Mouse (Mus musculus): ENCODE measurements at regions not wholly inside any gene's neighbourhood (a gene's known extent, or its start where the extent isn't known, plus 50 kb on each side); places are given as distances from the start of the nearest gene placed in this dataset.

DNA sequence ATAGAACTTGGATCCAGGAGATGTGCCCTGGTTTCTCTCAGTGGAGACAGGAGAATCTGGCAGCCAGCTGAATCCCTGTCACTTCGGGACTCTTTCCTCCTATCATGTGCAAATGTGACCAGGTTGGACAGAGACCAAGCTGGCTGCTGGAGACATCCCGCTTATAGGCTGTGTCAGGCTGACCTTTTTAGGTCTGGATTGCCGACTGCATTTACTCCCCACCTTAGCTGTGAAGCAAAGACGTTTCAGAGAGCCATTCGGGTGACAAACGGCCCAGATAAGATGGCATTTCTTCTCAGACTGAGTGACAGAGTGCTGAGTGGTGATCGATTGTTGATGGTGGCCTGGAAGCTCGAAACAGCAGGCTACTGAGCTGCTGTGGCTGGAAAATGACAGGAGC, 128.6 kb downstream of the Ifng start:
- H3K4me2 ChIP-seq, result no peak overlapping the region
- H3K9me3 ChIP-seq, result no peaks in the 10 kb centered on the region
- ATAC-seq (ENCODE audit: insufficient number of reproducible peaks, insufficient read depth, low FRiP score, low TSS enrichment, low read depth), result no peak
- WGBS, result 68% methylated on average over 8 of the region's 8 CpGs
- H3K27ac ChIP-seq, result no peak overlapping the region
- H3K27me3 ChIP-seq, result no peaks in the 10 kb centered on the region; the same call in 1 of the 2 replicates
- no peaks in the 10 kb centered on the region for H3K36me3 ChIP-seq
- peaks cover 6% of the 10 kb centered on the region for H3K4me1 ChIP-seq
- no peak overlapping the region for H3K9ac ChIP-seq
- H3K4me3 ChIP-seq, result no peak overlapping the region

DNA sequence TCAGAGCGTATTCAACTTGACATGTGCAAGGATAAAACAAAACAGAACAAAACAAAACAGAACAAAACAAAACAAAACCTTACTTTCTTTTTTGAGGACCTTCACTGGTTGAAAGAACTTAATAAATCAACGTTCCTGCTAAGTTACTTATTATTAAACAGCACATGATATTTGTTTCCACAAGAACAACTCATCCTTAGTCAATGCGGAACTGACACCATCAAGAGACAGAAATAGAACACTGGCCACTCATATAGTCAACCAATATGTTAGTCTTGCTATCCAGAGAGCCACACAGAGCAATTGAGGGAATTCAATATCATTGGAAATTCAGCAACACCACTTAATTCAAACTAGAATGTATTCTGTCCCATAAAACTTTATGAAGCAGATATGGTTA, 132.4 kb downstream of the Ifng start:
- Histone ChIP-seq H3K4me1 (no peaks in the 10 kb centered on the region), H3K27ac (no peak overlapping the region), H3K36me3 (no peaks in the 10 kb centered on the region), H3K4me3 (no peak overlapping the region), H3K4me2 (no peak overlapping the region), H3K9me3 (no peaks in the 10 kb centered on the region), H3K9ac (no peak overlapping the region), H3K27me3 (no peaks in the 10 kb centered on the region; the same call in 1 of the 2 replicates)
- 79% methylated on average over 3 of the region's 3 CpGs for WGBS
- ATAC-seq (ENCODE audit: insufficient number of reproducible peaks, insufficient read depth, low FRiP score, low TSS enrichment, low read depth), result no peak

DNA sequence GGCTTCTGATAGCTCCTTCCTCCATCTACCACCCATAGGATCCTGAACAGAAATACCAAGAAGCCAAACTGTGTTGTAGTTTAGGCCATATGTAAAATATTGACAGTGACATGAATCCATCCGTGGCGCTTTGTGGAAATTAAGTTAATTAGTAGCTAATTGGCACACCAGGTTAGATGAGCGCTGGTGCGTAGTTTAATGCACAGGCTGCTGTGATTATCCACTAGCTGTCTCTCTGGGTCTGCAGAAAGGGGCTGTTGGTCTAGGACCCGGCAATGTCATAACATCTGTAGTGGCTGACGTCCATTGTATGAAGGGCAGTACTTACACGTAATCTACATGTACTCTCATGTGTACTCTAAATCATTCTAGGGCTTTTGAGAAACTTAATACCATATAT, 134.7 kb downstream of the Ifng start:
- H3K27me3 ChIP-seq, result no peaks in the 10 kb centered on the region
- peaks cover 4% of the 10 kb centered on the region for H3K9me3 ChIP-seq
- no peak overlapping the region for H3K27ac ChIP-seq
- 76% methylated on average over 7 of the region's 7 CpGs for WGBS
- H3K9ac ChIP-seq, result no peak overlapping the region
- no peak overlapping the region for H3K4me3 ChIP-seq
- no peaks in the 10 kb centered on the region for H3K36me3 ChIP-seq
- ATAC-seq (ENCODE audit: insufficient number of reproducible peaks, insufficient read depth, low FRiP score, low TSS enrichment, low read depth), result no peak
- no peaks in the 10 kb centered on the region for H3K4me1 ChIP-seq
- H3K4me2 ChIP-seq, result no peak overlapping the region

DNA sequence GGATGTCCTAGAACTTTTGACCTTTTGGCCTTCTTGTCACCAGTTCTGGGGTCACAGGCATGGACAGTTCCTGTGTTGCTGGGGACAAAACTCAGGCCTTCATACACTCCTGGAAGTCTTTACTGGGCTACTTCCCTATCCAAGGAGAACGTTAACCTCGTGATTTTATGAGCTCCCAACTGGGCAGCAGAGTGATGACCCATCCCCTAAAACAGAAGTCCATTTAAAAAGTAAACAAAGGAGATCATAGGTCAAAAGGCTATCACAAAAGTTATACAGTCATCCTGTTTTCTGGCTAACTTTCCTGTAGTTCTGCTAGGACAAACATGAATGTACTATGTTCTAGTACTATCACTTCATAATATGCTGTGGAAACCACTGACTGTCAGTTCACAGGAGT, 140.5 kb downstream of the Ifng start:
- H3K4me3 ChIP-seq, result no peak overlapping the region
- no peak overlapping the region for H3K27ac ChIP-seq
- H3K27me3 ChIP-seq, result no peaks in the 10 kb centered on the region
- no peak overlapping the region for H3K4me2 ChIP-seq
- H3K4me1 ChIP-seq, result no peaks in the 10 kb centered on the region
- H3K9me3 ChIP-seq, result peaks cover 4% of the 10 kb centered on the region
- ATAC-seq (ENCODE audit: insufficient number of reproducible peaks, insufficient read depth, low FRiP score, low TSS enrichment, low read depth), result no peak
- 74% methylated on average over 2 of the region's 2 CpGs for WGBS
- H3K36me3 ChIP-seq, result no peaks in the 10 kb centered on the region
- H3K9ac ChIP-seq, result no peak overlapping the region

DNA sequence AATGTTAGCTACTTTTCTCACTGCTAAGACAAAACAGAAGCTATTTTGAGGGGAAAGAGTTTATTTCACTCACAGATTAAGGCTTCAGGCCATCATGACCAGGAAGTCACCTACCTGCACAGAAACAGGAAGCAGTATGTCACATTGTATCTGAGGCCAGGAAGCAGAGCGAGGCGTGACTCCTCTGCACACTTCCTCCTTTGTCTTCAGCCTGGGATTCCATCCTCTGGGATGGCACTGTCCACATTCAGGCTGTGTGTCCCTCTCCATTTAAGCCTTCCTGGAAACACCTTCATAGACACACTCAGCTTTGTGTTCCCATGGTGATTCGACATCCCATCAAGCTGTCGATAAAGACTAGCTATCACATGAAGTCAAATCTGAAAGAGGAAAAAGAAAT, 145.0 kb downstream of the Ifng start:
- 85% methylated on average over 4 of the region's 4 CpGs for WGBS
- Histone ChIP-seq H3K36me3 (no peaks in the 10 kb centered on the region), H3K4me3 (no peak overlapping the region), H3K9ac (no peak overlapping the region), H3K27ac (no peak overlapping the region), H3K4me1 (no peaks in the 10 kb centered on the region), H3K27me3 (no peaks in the 10 kb centered on the region), H3K9me3 (no peaks in the 10 kb centered on the region), H3K4me2 (no peak overlapping the region)
- ATAC-seq (ENCODE audit: insufficient number of reproducible peaks, insufficient read depth, low FRiP score, low TSS enrichment, low read depth), result no peak

DNA sequence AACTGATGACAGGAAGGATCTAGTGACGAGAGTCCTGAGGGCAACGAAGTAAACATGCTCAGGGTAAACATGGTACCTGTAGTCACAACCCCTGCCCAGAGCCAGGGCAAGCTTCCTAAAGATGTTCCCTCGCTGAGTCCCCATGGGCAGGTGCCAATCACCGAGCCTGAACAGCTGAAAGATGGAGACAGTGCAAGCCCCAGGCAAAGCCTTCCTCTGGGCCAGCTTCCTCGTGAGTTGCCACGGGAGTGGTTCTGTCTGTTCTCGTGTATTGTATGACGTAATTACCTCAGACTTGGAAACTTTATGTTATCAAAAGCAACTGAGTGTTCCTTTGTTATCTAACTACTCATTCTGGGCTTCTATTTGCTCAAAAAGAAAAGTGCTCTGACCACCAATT, 147.4 kb downstream of the Ifng start:
- peaks cover 3% of the 10 kb centered on the region; the same call in 1 of the 2 replicates for H3K4me1 ChIP-seq
- H3K4me3 ChIP-seq, result no peak overlapping the region
- H3K4me2 ChIP-seq, result no peak overlapping the region
- no peaks in the 10 kb centered on the region for H3K9me3 ChIP-seq
- H3K27me3 ChIP-seq, result no peaks in the 10 kb centered on the region
- no peak overlapping the region for H3K27ac ChIP-seq
- no peak for ATAC-seq (ENCODE audit: insufficient number of reproducible peaks, insufficient read depth, low FRiP score, low TSS enrichment, low read depth)
- H3K9ac ChIP-seq, result no peak overlapping the region
- whole genome bisulfite sequencing, result 62% methylated on average over 8 of the region's 8 CpGs
- H3K36me3 ChIP-seq, result no peaks in the 10 kb centered on the region

DNA sequence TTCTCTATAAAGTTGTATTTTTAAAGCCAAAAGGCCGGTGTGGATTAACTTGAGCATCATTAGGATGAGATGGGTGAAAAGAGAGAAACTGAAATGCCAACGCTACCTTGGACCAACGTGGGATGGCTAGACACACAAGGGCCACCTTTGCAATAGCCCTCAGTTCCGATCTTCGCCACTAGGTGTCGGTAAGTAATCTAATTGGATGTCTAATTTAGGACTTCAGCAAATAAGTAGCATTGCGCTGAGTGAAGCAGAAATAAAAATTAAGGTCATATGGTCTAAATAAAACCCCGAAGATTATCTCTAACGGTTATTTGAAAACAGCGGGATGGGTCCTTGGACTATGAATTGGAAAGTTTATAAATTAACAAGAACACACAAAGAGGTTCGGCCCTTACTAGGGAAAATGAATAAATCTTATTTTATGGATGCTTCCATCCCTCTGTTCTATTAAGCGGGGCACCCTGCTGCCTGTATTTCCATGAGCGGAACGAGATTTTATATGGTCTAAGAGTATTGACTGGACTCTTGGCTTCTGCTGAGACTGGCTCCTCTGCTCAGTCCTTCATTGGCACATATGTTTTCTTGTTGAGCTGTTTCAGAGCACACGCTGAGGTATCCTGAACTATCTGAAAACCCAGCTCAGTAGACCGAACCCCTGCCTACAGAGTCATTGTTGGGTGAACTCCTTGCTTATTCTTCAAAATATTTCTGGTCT, 152.0 kb downstream of the Ifng start:
- Histone ChIP-seq H3K9ac (no peak overlapping the region), H3K4me1 (peaks cover 4% of the 10 kb centered on the region; the same call in 1 of the 2 replicates), H3K9me3 (no peaks in the 10 kb centered on the region), H3K4me2 (no peak overlapping the region), H3K27me3 (no peaks in the 10 kb centered on the region), H3K36me3 (no peaks in the 10 kb centered on the region), H3K4me3 (no peak overlapping the region), H3K27ac (no peak overlapping the region)
- no peak for ATAC-seq (ENCODE audit: insufficient number of reproducible peaks, insufficient read depth, low FRiP score, low TSS enrichment, low read depth)
- WGBS, result 37% methylated on average over 16 of the region's 16 CpGs

DNA sequence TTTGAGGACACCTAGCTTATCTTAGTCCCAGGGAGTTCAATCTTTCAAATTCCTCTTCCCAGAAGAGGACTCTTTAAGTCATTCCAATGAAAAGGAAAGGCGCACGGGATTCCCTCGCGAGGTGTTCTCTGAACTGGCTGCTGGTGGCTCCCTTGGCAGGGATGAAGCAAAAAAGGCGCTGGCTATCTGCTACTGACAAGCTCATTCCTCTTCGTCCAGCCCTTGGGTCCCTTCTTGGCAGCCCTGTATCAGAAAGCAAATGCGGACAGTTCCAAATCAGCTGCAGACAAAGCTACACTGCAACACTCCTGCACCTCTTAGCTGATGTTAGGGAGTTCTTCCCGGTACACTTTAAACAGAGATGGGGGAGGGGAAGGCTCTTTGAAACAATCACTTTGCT, 155.4 kb downstream of the Ifng start:
- H3K4me3 ChIP-seq, result no peak overlapping the region
- H3K27ac ChIP-seq, result no peak overlapping the region
- H3K36me3 ChIP-seq, result no peaks in the 10 kb centered on the region
- 64% methylated on average over 8 of the region's 8 CpGs for WGBS
- H3K4me2 ChIP-seq, result no peak overlapping the region
- H3K27me3 ChIP-seq, result no peaks in the 10 kb centered on the region
- no peak for ATAC-seq (ENCODE audit: insufficient number of reproducible peaks, insufficient read depth, low FRiP score, low TSS enrichment, low read depth)
- H3K4me1 ChIP-seq, result peaks cover 4% of the 10 kb centered on the region; the same call in 1 of the 2 replicates
- H3K9me3 ChIP-seq, result no peaks in the 10 kb centered on the region
- H3K9ac ChIP-seq, result no peak overlapping the region

DNA sequence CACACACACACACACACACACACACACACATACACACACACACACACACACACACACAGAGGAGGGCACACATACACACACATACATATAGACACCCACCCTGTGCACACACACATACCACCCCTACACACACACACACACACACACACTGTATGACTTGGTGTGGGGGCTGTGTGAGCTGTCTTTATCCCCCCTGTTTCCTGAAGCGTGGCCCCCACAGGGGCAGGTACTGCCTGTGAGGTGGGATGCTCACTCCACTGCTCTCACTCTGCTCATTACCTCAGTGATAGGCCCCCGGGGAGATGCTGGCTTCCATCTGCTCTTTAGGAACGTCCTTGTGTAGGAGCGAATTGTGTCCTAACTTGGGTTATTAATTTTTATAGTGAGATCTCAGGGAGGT, 157.7 kb downstream of the Ifng start:
- WGBS, result 86% methylated on average over 4 of the region's 4 CpGs
- Histone ChIP-seq H3K27me3 (no peaks in the 10 kb centered on the region), H3K4me3 (no peak overlapping the region), H3K4me2 (no peak overlapping the region), H3K27ac (no peak overlapping the region), H3K36me3 (no peaks in the 10 kb centered on the region), H3K4me1 (no peaks in the 10 kb centered on the region), H3K9me3 (no peaks in the 10 kb centered on the region), H3K9ac (no peak overlapping the region)
- ATAC-seq (ENCODE audit: insufficient number of reproducible peaks, insufficient read depth, low FRiP score, low TSS enrichment, low read depth), result no peak

DNA sequence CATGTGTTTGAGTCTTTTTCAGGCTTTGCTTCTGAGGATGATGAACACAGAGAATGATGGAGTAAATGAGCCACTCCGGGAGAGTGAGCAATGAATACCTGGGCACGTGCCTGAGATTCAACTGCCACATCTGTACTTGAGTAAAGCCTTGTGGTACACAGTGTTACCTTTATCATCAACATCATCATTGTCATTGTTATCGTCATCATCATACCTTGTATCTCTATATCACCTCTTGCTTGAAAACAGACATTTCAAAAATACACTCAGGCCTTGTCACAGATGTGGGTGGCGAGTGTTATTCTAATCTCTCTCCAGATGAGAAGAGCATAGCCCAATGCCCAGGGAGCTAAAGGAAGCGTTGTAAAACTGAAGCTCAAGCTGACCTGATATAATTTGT, 158.4 kb downstream of the Ifng start:
- Histone ChIP-seq H3K4me1 (no peaks in the 10 kb centered on the region), H3K9ac (no peak overlapping the region), H3K9me3 (no peaks in the 10 kb centered on the region), H3K27me3 (no peaks in the 10 kb centered on the region), H3K36me3 (no peaks in the 10 kb centered on the region), H3K4me3 (no peak overlapping the region), H3K4me2 (no peak overlapping the region), H3K27ac (no peak overlapping the region)
- no peak for ATAC-seq (ENCODE audit: insufficient number of reproducible peaks, insufficient read depth, low FRiP score, low TSS enrichment, low read depth)
- 88% methylated on average over 5 of the region's 5 CpGs for WGBS

DNA sequence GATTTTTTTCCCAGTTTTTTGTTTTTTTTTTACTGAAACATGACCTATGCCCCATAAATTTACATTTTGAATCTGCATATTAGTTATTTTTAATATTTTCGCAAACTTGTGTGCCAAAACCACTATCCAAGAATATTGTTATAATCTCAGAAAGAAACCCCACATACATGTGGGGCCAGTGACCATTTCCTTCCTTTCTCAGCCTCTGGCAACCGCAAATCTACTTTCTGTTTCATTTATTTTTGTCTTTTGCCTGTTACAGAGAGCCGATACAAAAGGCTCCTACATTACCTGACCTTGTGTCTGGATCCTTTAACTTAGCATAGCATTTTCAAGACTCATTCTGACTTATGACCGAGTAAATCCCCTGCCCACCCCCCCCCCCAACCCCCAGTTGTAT, 158.8 kb downstream of the Ifng start:
- 84% methylated on average over 4 of the region's 4 CpGs for WGBS
- ATAC-seq (ENCODE audit: insufficient number of reproducible peaks, insufficient read depth, low FRiP score, low TSS enrichment, low read depth), result no peak

DNA sequence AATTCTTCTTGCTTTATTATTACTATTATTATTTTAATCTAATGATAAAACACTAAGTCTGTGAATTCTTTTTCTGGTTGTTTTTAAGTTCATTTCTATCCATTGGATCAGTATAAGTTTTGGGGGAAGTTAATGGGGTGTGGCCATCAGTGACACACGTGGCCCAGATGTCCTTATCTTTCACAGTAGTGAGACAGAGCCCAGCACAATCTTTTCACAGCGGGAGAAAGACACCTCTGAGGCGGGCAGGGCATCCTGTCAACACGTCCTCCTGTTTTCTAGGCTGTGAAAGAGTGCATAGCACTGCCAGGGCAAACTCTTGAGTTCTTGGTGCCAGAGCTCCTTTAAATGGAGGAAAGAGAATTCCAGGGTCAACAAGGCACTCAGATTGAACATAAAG, 162.1 kb downstream of the Ifng start:
- Histone ChIP-seq H3K4me1 (no peaks in the 10 kb centered on the region), H3K27me3 (no peaks in the 10 kb centered on the region), H3K9me3 (no peaks in the 10 kb centered on the region), H3K9ac (no peak overlapping the region), H3K27ac (no peak overlapping the region), H3K4me2 (no peak overlapping the region), H3K4me3 (no peak overlapping the region), H3K36me3 (no peaks in the 10 kb centered on the region)
- 66% methylated on average over 4 of the region's 4 CpGs for WGBS
- no peak for ATAC-seq (ENCODE audit: insufficient number of reproducible peaks, insufficient read depth, low FRiP score, low TSS enrichment, low read depth)

More for the DNA sequence above, 158.8 kb downstream of the Ifng start:
- Histone ChIP-seq H3K27me3 (no peaks in the 10 kb centered on the region), H3K9ac (no peak overlapping the region), H3K4me3 (no peak overlapping the region), H3K4me1 (no peaks in the 10 kb centered on the region), H3K4me2 (no peak overlapping the region), H3K9me3 (no peaks in the 10 kb centered on the region), H3K36me3 (no peaks in the 10 kb centered on the region), H3K27ac (no peak overlapping the region)
